7 mouse cellular contexts compared by ENCODE assay signal in genomic region chr2:121354378-121354777, GRCm38 (mm10). TPM values are rescaled to one million over a fixed set of nuclear protein-coding genes. Genes with fewer than 3 reads are reported as not detected.
DNase-seq lines count a peak whose midpoint lies in the region; ATAC-seq lines count a peak whose summit lies in the region.

No protein-coding gene starts in this region.

- H3K27ac ChIP-seq in forebrain, embryonic 13.5 days: peak overlapping the region; percentile 74
- 0 out of 2 replicates have a peak overlapping the region, but pooled peaks have one; percentile 38 for H3K27ac ChIP-seq in liver, embryonic 16.5 days (ENCODE audit: low read length)

- peak overlapping the region; percentile 71 for H3K4me3 ChIP-seq in forebrain, embryonic 13.5 days
- H3K4me3 ChIP-seq in liver, embryonic 16.5 days (ENCODE audit: low read depth, low read length): peak overlapping the region; percentile 75

- H3K9me3 ChIP-seq in forebrain, embryonic 13.5 days (replicated peaks): no peaks in the 10 kb centered on the region
- no peaks in the 10 kb centered on the region for H3K9me3 ChIP-seq in liver, embryonic 16.5 days (replicated peaks; ENCODE audit: control insufficient read depth, low read length)

- peaks cover 14% of the 10 kb centered on the region for H3K4me1 ChIP-seq in forebrain, embryonic 13.5 days
- peaks cover 7% of the 10 kb centered on the region for H3K4me1 ChIP-seq in liver, embryonic 16.5 days (ENCODE audit: control insufficient read depth, low read depth, low read length)

- peak overlapping the region; percentile 84 for H3K4me2 ChIP-seq in forebrain, embryonic 13.5 days
- H3K4me2 ChIP-seq in liver, embryonic 16.5 days (ENCODE audit: low read depth, low read length): peak overlapping the region; percentile 98

- 3% methylated on average over 6 of the region's 6 CpGs for WGBS in forebrain, embryonic 13.5 days
- WGBS in liver, embryonic 16.5 days (ENCODE audit: insufficient replicate concordance): 3% methylated on average over 6 of the region's 6 CpGs

- peaks cover 33% of the 10 kb centered on the region for H3K27me3 ChIP-seq in forebrain, embryonic 13.5 days
- H3K27me3 ChIP-seq in liver, embryonic 16.5 days (ENCODE audit: control insufficient read depth, insufficient read depth, low read depth, low read length): peaks cover 32% of the 10 kb centered on the region

- no peak for ATAC-seq in forebrain, embryonic 13.5 days
- ATAC-seq in liver, embryonic 16.5 days (ENCODE audit: low read depth): 0 out of 2 replicates have a peak, but pooled peaks have one; percentile 5

- peak overlapping the region; percentile 85 for H3K9ac ChIP-seq in forebrain, embryonic 13.5 days
- peak overlapping the region; percentile 83 for H3K9ac ChIP-seq in liver, embryonic 16.5 days (ENCODE audit: low read depth, low read length)

- peak; percentile 20 for DNase-seq in 3T3-L1 (ENCODE audit: low read depth, low spot score)
- DNase-seq in 416B (ENCODE audit: low read depth): peak; percentile 12
- DNase-seq in adrenal gland, adult 8-10 months: no peak
- no peak for DNase-seq in right cerebral cortex, postnatal 10 days (ENCODE audit: low spot score in 2 of 2)
- no peak for DNase-seq in embryo, embryonic 10.5 days (ENCODE audit: low spot score)

- peaks cover 9% of the 10 kb centered on the region; the same call in 1 of the 2 replicates for H3K36me3 ChIP-seq in forebrain, embryonic 13.5 days (ENCODE audit: poor library complexity, severe bottlenecking)
- no peaks in the 10 kb centered on the region for H3K36me3 ChIP-seq in liver, embryonic 16.5 days (ENCODE audit: control insufficient read depth, insufficient read depth)

RNA-seq across cellular contexts. Expression of gene Ppip5k1, which starts 0.8 kb away (rescaled TPM):
- polyA plus RNA-seq in forebrain, embryonic 13.5 days (2015; fragmentation: Nextera tagmentation; extraction: Ambion mirVana): 14.0 and 15.5 TPM in 2 replicates
- 5.6 and 5.8 TPM in 2 replicates for polyA plus RNA-seq in liver, embryonic 16.5 days (2015; fragmentation: Nextera tagmentation; extraction: Ambion mirVana)
- 10 to 100 TPM; 46.6 to 69.1 (median 53.0) TPM for total RNA-seq in adrenal gland, adult 8-10 months (2022)

RNA-seq across cellular contexts. Expression of gene Ckmt1, which starts 3.1 kb away (rescaled TPM):
- polyA plus RNA-seq in forebrain, embryonic 13.5 days (2015; fragmentation: Nextera tagmentation; extraction: Ambion mirVana): 11.3 and 11.9 TPM in 2 replicates
- 4.8 TPM in 1 of 2 replicates, not detected in the other for polyA plus RNA-seq in liver, embryonic 16.5 days (2015; fragmentation: Nextera tagmentation; extraction: Ambion mirVana)
- 10 to 100 TPM in 3 of 4 experiments, 1 to 10 TPM in 1; 9.9 to 15.5 (median 12.2) TPM for total RNA-seq in adrenal gland, adult 8-10 months (2022)

RNA-seq across cellular contexts. Expression of gene Strc, which starts 32.6 kb away (rescaled TPM):
- not detected in 2 replicates for polyA plus RNA-seq in forebrain, embryonic 13.5 days (2015; fragmentation: Nextera tagmentation; extraction: Ambion mirVana)
- polyA plus RNA-seq in liver, embryonic 16.5 days (2015; fragmentation: Nextera tagmentation; extraction: Ambion mirVana): not detected in 2 replicates
- total RNA-seq in adrenal gland, adult 8-10 months (2022): 1 to 10 TPM in 1 of 4 experiments, under 1 TPM in 1, not detected in 2; 0.81 to 1.4 TPM

RNA-seq across cellular contexts. Expression of gene Pdia3, which starts 59.2 kb away (rescaled TPM):
- 320 and 349 TPM in 2 replicates for polyA plus RNA-seq in forebrain, embryonic 13.5 days (2015; fragmentation: Nextera tagmentation; extraction: Ambion mirVana)
- polyA plus RNA-seq in liver, embryonic 16.5 days (2015; fragmentation: Nextera tagmentation; extraction: Ambion mirVana): 302 and 304 TPM in 2 replicates
- 100 to 1,000 TPM; 426 to 490 (median 434) TPM for total RNA-seq in adrenal gland, adult 8-10 months (2022)

RNA-seq across cellular contexts. Expression of gene Catsper2, which starts 59.2 kb away (rescaled TPM):
- 3.8 and 5.1 TPM in 2 replicates for polyA plus RNA-seq in forebrain, embryonic 13.5 days (2015; fragmentation: Nextera tagmentation; extraction: Ambion mirVana)
- 0.63 and 0.78 TPM in 2 replicates for polyA plus RNA-seq in liver, embryonic 16.5 days (2015; fragmentation: Nextera tagmentation; extraction: Ambion mirVana)
- 1 to 10 TPM; 2.2 to 4.1 (median 2.9) TPM for total RNA-seq in adrenal gland, adult 8-10 months (2022)

Comparison
In these comparisons a context has a peak if more than half of its experiments do, and no peak if none do; other contexts are left out.
1. DNase-seq: peak in 3T3-L1 (single experiment) and 416B (single experiment); none in adrenal gland, adult 8-10 months (single experiment), right cerebral cortex, postnatal 10 days (0 of 2) and embryo, embryonic 10.5 days (single experiment).